Mouse (Mus musculus) urinary bladder, adult 18-20 months (tissue): ENCODE data around the gene Slfn14.
"Not testable (repeated sequence)": the region's sequence is repeated elsewhere in the genome, so short reads cannot be mapped to it uniquely, and the experiment has no call there.

Source experiments
- DNase-seq, 2 experiments: peaks; one replicate each; pipeline ENCODE4 v3.0.0; 2022; ENCODE audit warnings: low spot score in 2 of 2, mixed read lengths in 2 of 2

Slfn14 gene

GRCm38 (mm10) chr11:83286566-83286965, at the start of gene Slfn14:
TSS of gene Slfn14 (minus strand) at chr11:83286726.
- no peak for DNase-seq

- DNase-seq, result no peak
These were observed 49.3 kb upstream of the Slfn14 start for GRCm38 (mm10) chr11:83335826-83336225.

GRCm38 (mm10) chr11:83327427-83327826, 40.9 kb upstream of the Slfn14 start:
- peak in 1 of 2 experiments; percentile 34 for DNase-seq

- not testable (repeated sequence) for DNase-seq
These were observed 40.2 kb upstream of the Slfn14 start for GRCm38 (mm10) chr11:83326692-83327091.

GRCm38 (mm10) chr11:83319048-83319447, 32.5 kb upstream of the Slfn14 start:
- DNase-seq, result no peak

GRCm38 (mm10) chr11:83312471-83312870, 25.9 kb upstream of the Slfn14 start:
- DNase-seq, result no peak

GRCm38 (mm10) chr11:83306700-83307253, 20.3 kb upstream of the Slfn14 start:
- no peak for DNase-seq

- no peak for DNase-seq
These were observed 18.0 kb upstream of the Slfn14 start for GRCm38 (mm10) chr11:83304485-83304884.

GRCm38 (mm10) chr11:83303751-83304150, 17.2 kb upstream of the Slfn14 start:
- peak in 1 of 2 experiments; percentile 34 for DNase-seq

GRCm38 (mm10) chr11:83302526-83303251, 16.2 kb upstream of the Slfn14 start, which contains the start of gene Pex12:
TSS of gene Pex12 (minus strand) at chr11:83302586.
- peak; percentile 90 for DNase-seq

- no peak for DNase-seq
These were observed 15.6 kb upstream of the Slfn14 start for GRCm38 (mm10) chr11:83302124-83302523.

GRCm38 (mm10) chr11:83301431-83301831, 14.9 kb upstream of the Slfn14 start:
- no peak for DNase-seq

- DNase-seq, result no peak
These were observed 13.2 kb upstream of the Slfn14 start for GRCm38 (mm10) chr11:83299724-83300123.

GRCm38 (mm10) chr11:83298225-83299195, 12.0 kb upstream of the Slfn14 start, which contains the start of gene Ap2b1:
TSS of gene Ap2b1 (plus strand) at chr11:83299024.
- peak; percentile 81 to 93 for DNase-seq

- no peak for DNase-seq
These were observed 11.3 kb upstream of the Slfn14 start for GRCm38 (mm10) chr11:83297816-83298215.

- DNase-seq, result no peak
These were observed 7.6 kb upstream of the Slfn14 start for GRCm38 (mm10) chr11:83294133-83294532.

- no peak for DNase-seq
These were observed 6.7 kb upstream of the Slfn14 start for GRCm38 (mm10) chr11:83293182-83293581.

GRCm38 (mm10) chr11:83292251-83292587, 5.7 kb upstream of the Slfn14 start:
- DNase-seq, result no peak

- peak; percentile 79 to 94 for DNase-seq
These were observed 5.1 kb upstream of the Slfn14 start for GRCm38 (mm10) chr11:83291375-83292250.

- no peak for DNase-seq
These were observed 3.1 kb upstream of the Slfn14 start for GRCm38 (mm10) chr11:83289633-83290032.

GRCm38 (mm10) chr11:83289036-83289435, 2.5 kb upstream of the Slfn14 start:
- DNase-seq, result no peak
